Mouse (Mus musculus) adipose tissue, adult 10 weeks (tissue): Measurements from ENCODE around the gene Rep15. TPM values are rescaled to one million over a fixed set of nuclear protein-coding genes. Genes with fewer than 3 reads are reported as not detected.

Experiments
- polyA plus RNA-seq: library from polyadenylated mRNA; stranded (reverse); fragments of 350-450 nt; fragmentation: Illumina TruSeq; extraction: RNeasy Lipid Tissue Mini Kit (QIAGEN cat#74804); gene quantifications from one replicate; pipeline ENCODE4 v1.2.3, GENCODE M21; 2014; ENCODE audit warnings: low read depth, low replicate concordance

The Rep15 gene
- 1.1 TPM for polyA plus RNA-seq

GRCm38 (mm10) chr6:147032303-147032925 is at the start of gene Rep15:
TSS of gene Rep15 (plus strand) at chr6:147032584.

GRCm38 (mm10) chr6:147042291-147043290 is 10.2 kb downstream of the Rep15 start, which contains the start of gene Mrps35:
TSS of gene Mrps35 (plus strand) at chr6:147042764.

Other genes starting within 250 kb of the Rep15 start
- gene Arntl2, start 236.5 kb upstream of the Rep15 start, polyA plus RNA-seq, result 2.4 TPM
- gene Smco2, start 182.5 kb upstream of the Rep15 start, polyA plus RNA-seq, result 3.1 TPM
- gene Ppfibp1, start 144.1 kb upstream of the Rep15 start, polyA plus RNA-seq, result 53.9 TPM
- gene 1700034J05Rik, start 78.2 kb upstream of the Rep15 start, polyA plus RNA-seq, result 4.5 TPM
- gene Mrps35, start 10.2 kb downstream of the Rep15 start, polyA plus RNA-seq, result 54.4 TPM
- 2.0 TPM for gene Mansc4, start 54.4 kb downstream of the Rep15 start, polyA plus RNA-seq
- 9.6 TPM for gene Klhl42, start 58.8 kb downstream of the Rep15 start, polyA plus RNA-seq
- gene Pthlh, start 231.6 kb downstream of the Rep15 start, polyA plus RNA-seq, result 0.63 TPM